Comparison of ENCODE assay signal across 9 mouse cellular contexts in genomic region chr4:153377981-153378380, GRCm38 (mm10).
DNase-seq lines count a peak whose midpoint lies in the region; ATAC-seq and TF ChIP-seq lines count a peak whose summit lies in the region.
"Had no signal": no experiment of that assay in that cellular context is flagged by ENCODE, and none has a peak within 500 bp of the region (broad histone marks: within the 10 kb centered on the region; RNA-seq: fewer than 3 reads in every experiment).

No protein-coding gene starts in this region.

- H3K9ac ChIP-seq in intestine, embryonic 14.5 days (ENCODE audit: low read length), result no peak overlapping the region
- H3K9ac ChIP-seq in intestine, embryonic 15.5 days, result no peak overlapping the region
- H3K9ac ChIP-seq in forebrain, postnatal 0 days, result no peak overlapping the region
- H3K9ac ChIP-seq: heart, embryonic 15.5 days had no signal

- DNase-seq in intestine, embryonic 14.5 days (ENCODE audit: low spot score), result peak; percentile 67
- peak; percentile 83 for DNase-seq in brain, embryonic 14.5 days (ENCODE audit: low read depth)
- peak; percentile 74 for DNase-seq in forebrain, postnatal 0 days
- DNase-seq in layer of hippocampus, adult 8-10 months (ENCODE audit: low spot score in 2 of 2), result peak; percentile 27 to 53
- DNase-seq in right cerebral cortex, adult 2 months (ENCODE audit: low spot score in 2 of 2), result peak; percentile 62 to 69
- DNase-seq in adrenal gland, adult 8-10 months, result no peak

- no peak overlapping the region for H3K4me3 ChIP-seq in intestine, embryonic 14.5 days (ENCODE audit: low read depth, low read length)
- no peak overlapping the region for H3K4me3 ChIP-seq in intestine, embryonic 15.5 days (replicated peaks)
- no peak overlapping the region for H3K4me3 ChIP-seq in forebrain, postnatal 0 days (ENCODE audit: low read depth, low read length)
- H3K4me3 ChIP-seq: heart, embryonic 15.5 days had no signal

- no peak overlapping the region for H3K4me2 ChIP-seq in intestine, embryonic 14.5 days (ENCODE audit: low read length)
- no peak overlapping the region for H3K4me2 ChIP-seq in intestine, embryonic 15.5 days (replicated peaks)
- H3K4me2 ChIP-seq in forebrain, postnatal 0 days (ENCODE audit: low read depth), result no peak overlapping the region
- H3K4me2 ChIP-seq: heart, embryonic 15.5 days had no signal

- H3K36me3 ChIP-seq in intestine, embryonic 14.5 days (ENCODE audit: control insufficient read depth, insufficient read depth, low read length), result no peaks in the 10 kb centered on the region
- no peaks in the 10 kb centered on the region for H3K36me3 ChIP-seq in intestine, embryonic 15.5 days
- no peaks in the 10 kb centered on the region for H3K36me3 ChIP-seq in forebrain, postnatal 0 days (ENCODE audit: insufficient read depth)
- H3K36me3 ChIP-seq: heart, embryonic 15.5 days had no signal

- H3K9me3 ChIP-seq in intestine, embryonic 14.5 days (ENCODE audit: control insufficient read depth, low read length), result no peaks in the 10 kb centered on the region
- H3K9me3 ChIP-seq in intestine, embryonic 15.5 days, result no peaks in the 10 kb centered on the region
- no peaks in the 10 kb centered on the region for H3K9me3 ChIP-seq in forebrain, postnatal 0 days (ENCODE audit: low read length)
- H3K9me3 ChIP-seq: heart, embryonic 15.5 days had no signal

- H3K4me1 ChIP-seq in intestine, embryonic 14.5 days (replicated peaks; ENCODE audit: control insufficient read depth, insufficient read depth, low read length), result no peaks in the 10 kb centered on the region
- 0 out of 2 replicates have a peak, but pooled peaks cover 2% of the 10 kb centered on the region for H3K4me1 ChIP-seq in intestine, embryonic 15.5 days (replicated peaks)
- H3K4me1 ChIP-seq in forebrain, postnatal 0 days (ENCODE audit: insufficient read depth), result no peaks in the 10 kb centered on the region
- H3K4me1 ChIP-seq: heart, embryonic 15.5 days had no signal

- no peak for ATAC-seq in intestine, embryonic 14.5 days (replicated peaks; ENCODE audit: low FRiP score, low TSS enrichment, low read depth)
- ATAC-seq in intestine, embryonic 15.5 days, result no peak
- peak; percentile 54; the same call in 1 of the 2 replicates for ATAC-seq in forebrain, postnatal 0 days
- ATAC-seq in inflammation-experienced regulatory T-cells, adult 6 months, result no peak

- no peaks in the 10 kb centered on the region for H3K27me3 ChIP-seq in intestine, embryonic 14.5 days (replicated peaks; ENCODE audit: control insufficient read depth, insufficient read depth, low read length)
- no peaks in the 10 kb centered on the region for H3K27me3 ChIP-seq in intestine, embryonic 15.5 days (replicated peaks)
- H3K27me3 ChIP-seq in forebrain, postnatal 0 days (ENCODE audit: insufficient read depth, low read length), result no peaks in the 10 kb centered on the region

- WGBS in intestine, embryonic 14.5 days, result 23% methylated on average over 6 of the region's 6 CpGs
- 21% methylated on average over 6 of the region's 6 CpGs for WGBS in intestine, embryonic 15.5 days
- WGBS in forebrain, postnatal 0 days, result 20% methylated on average over 6 of the region's 6 CpGs

- H3K27ac ChIP-seq in intestine, embryonic 14.5 days (ENCODE audit: low read depth), result no peak overlapping the region
- no peak overlapping the region for H3K27ac ChIP-seq in intestine, embryonic 15.5 days
- H3K27ac ChIP-seq in forebrain, postnatal 0 days (ENCODE audit: low read depth, low read length), result no peak overlapping the region
- H3K27ac ChIP-seq: heart, embryonic 15.5 days had no signal

- no peak for TF ChIP-seq POLR2A in brain, embryonic 14.5 days (IDR thresholded peaks at IDR 0.05; ENCODE audit: borderline replicate concordance, extremely low read depth, insufficient read depth, insufficient read length, poor library complexity, severe bottlenecking)

- peak; percentile 73 for TF ChIP-seq CTCF in brain, embryonic 14.5 days (IDR thresholded peaks at IDR 0.05; ENCODE audit: borderline replicate concordance, extremely low read depth, insufficient read depth, insufficient read length)
- peak; percentile 66 for TF ChIP-seq CTCF in forebrain, postnatal 0 days (IDR thresholded peaks at IDR 0.05; ENCODE audit: low read depth)
